Mouse (Mus musculus) limb, embryonic 12.5 days (tissue): ENCODE measurements around the gene BC034090. TPM values are rescaled to one million over a fixed set of nuclear protein-coding genes. Genes with fewer than 3 reads are reported as not detected.

ENCODE experiments used
- ATAC-seq: fragments of 200-750 bp; cut with Nextera tagmentation; 2 replicates; pipeline ENCODE4 v1.8.0; 2017; ENCODE audit warnings: low read depth, moderate TSS enrichment; ENCODE audit not compliant: insufficient number of reproducible peaks, insufficient read depth, low FRiP score, low TSS enrichment
- H3K27ac ChIP-seq: fragments of 300-500 bp; sonication (generic); 2 replicates; pipeline ENCODE4 v1.5.1; 2016; ENCODE audit warnings: mild to moderate bottlenecking, moderate library complexity
- H3K27me3 ChIP-seq: fragments of 300-500 bp; sonication (generic); 2 replicates; pipeline ENCODE4 v1.6.1; 2016; ENCODE audit warnings: mild to moderate bottlenecking, moderate library complexity
- H3K36me3 ChIP-seq: fragments of 300-500 bp; sonication (generic); 2 replicates; pipeline ENCODE4 v1.6.1; 2016; ENCODE audit warnings: mild to moderate bottlenecking, moderate library complexity
- H3K4me1 ChIP-seq: fragments of 300-500 bp; sonication (generic); replicated peaks from 2 replicates; pipeline ENCODE4 v1.6.1; 2016
- H3K4me2 ChIP-seq: fragments of 300-500 bp; sonication (generic); 2 replicates; pipeline ENCODE4 v1.6.1; 2016; ENCODE audit warnings: mild to moderate bottlenecking, moderate library complexity
- H3K4me3 ChIP-seq: fragments of 300-500 bp; sonication (generic); replicated peaks from 2 replicates; pipeline ENCODE4 v1.5.1; 2016; ENCODE audit warnings: mild to moderate bottlenecking
- H3K9ac ChIP-seq: fragments of 300-500 bp; sonication (generic); replicated peaks from 2 replicates; pipeline ENCODE4 v1.6.1; 2016; ENCODE audit warnings: mild to moderate bottlenecking, moderate library complexity
- H3K9me3 ChIP-seq: fragments of 300-500 bp; sonication (generic); 2 replicates; pipeline ENCODE4 v1.6.1; 2016; ENCODE audit warnings: mild to moderate bottlenecking, moderate library complexity
- WGBS: fragments of 180-500 bp; shearing (Covaris S2); methylation state at CpG from one replicate; pipeline ENCODE4 v1.1.7; 2016; 5-methylcytosine and 5-hydroxymethylcytosine counted together
- polyA plus RNA-seq: library from polyadenylated mRNA; unstranded; fragments of >200 nt; fragmentation: Nextera tagmentation; extraction: Ambion mirVana; gene quantifications from 2 replicates; pipeline ENCODE4 v1.2.1, GENCODE M21; 2016

Gene BC034090
- polyA plus RNA-seq, 1 experiment from 2014 or later: 8.4 TPM

- Histone ChIP-seq H3K4me3 (no peak overlapping the region), H3K27me3 (no peaks in the 10 kb centered on the region), H3K4me1 (peaks cover 97% of the 10 kb centered on the region), H3K9me3 (no peaks in the 10 kb centered on the region), H3K9ac (no peak overlapping the region), H3K36me3 (peaks cover 23% of the 10 kb centered on the region), H3K27ac (peak overlapping the region; percentile 46; the same call in 1 of the 2 replicates), H3K4me2 (no peak overlapping the region)
- no peak for ATAC-seq
- WGBS: 78% methylated on average over 12 of the region's 12 CpGs
These were observed 11.9 kb downstream of the BC034090 start for GRCm38 (mm10) chr1:155232385-155232784.

- 0 out of 2 replicates have a peak, but pooled peaks have one; percentile 45 for ATAC-seq
- peaks cover 31% of the 10 kb centered on the region for H3K36me3 ChIP-seq
- no peaks in the 10 kb centered on the region for H3K27me3 ChIP-seq
- peak overlapping the region; percentile 85 for H3K27ac ChIP-seq
- no peak overlapping the region for H3K4me3 ChIP-seq
- peak overlapping the region; percentile 9 for H3K4me2 ChIP-seq
- peak overlapping the region; percentile 1; the same call in 1 of the 2 replicates for H3K9ac ChIP-seq
- 9% methylated on average over 14 of the region's 14 CpGs for WGBS
- peaks cover 73% of the 10 kb centered on the region for H3K4me1 ChIP-seq
- H3K9me3 ChIP-seq: no peaks in the 10 kb centered on the region
These were observed 14.5 kb downstream of the BC034090 start for GRCm38 (mm10) chr1:155229464-155230411.

- H3K27me3 ChIP-seq: no peaks in the 10 kb centered on the region
- WGBS: 34% methylated on average over 16 of the region's 16 CpGs
- peak; percentile 64 for ATAC-seq
- peaks cover 62% of the 10 kb centered on the region for H3K36me3 ChIP-seq
- no peak overlapping the region for H3K4me3 ChIP-seq
- no peak overlapping the region for H3K9ac ChIP-seq
- peak overlapping the region; percentile 20; the same call in 1 of the 2 replicates for H3K4me2 ChIP-seq
- H3K4me1 ChIP-seq: peaks cover 33% of the 10 kb centered on the region
- H3K27ac ChIP-seq: 0 out of 2 replicates have a peak overlapping the region, but pooled peaks have one; percentile 41
- no peaks in the 10 kb centered on the region for H3K9me3 ChIP-seq
These were observed 20.2 kb downstream of the BC034090 start for GRCm38 (mm10) chr1:155223849-155224554.

- H3K36me3 ChIP-seq: peaks cover 63% of the 10 kb centered on the region
- no peak overlapping the region for H3K4me3 ChIP-seq
- ATAC-seq: no peak
- no peak overlapping the region for H3K4me2 ChIP-seq
- H3K4me1 ChIP-seq: peaks cover 23% of the 10 kb centered on the region
- H3K27me3 ChIP-seq: no peaks in the 10 kb centered on the region
- no peaks in the 10 kb centered on the region for H3K9me3 ChIP-seq
- no peak overlapping the region for H3K27ac ChIP-seq
- no peak overlapping the region for H3K9ac ChIP-seq
- WGBS: 89% methylated on average over 6 of the region's 6 CpGs
These were observed 21.2 kb downstream of the BC034090 start for GRCm38 (mm10) chr1:155223036-155223435.

GRCm38 (mm10) chr1:155222101-155222669 is 22.1 kb downstream of the BC034090 start:
- H3K9ac ChIP-seq: no peak overlapping the region

GRCm38 (mm10) chr1:155218924-155219323 is 25.3 kb downstream of the BC034090 start:
- peaks cover 56% of the 10 kb centered on the region for H3K36me3 ChIP-seq
- H3K4me3 ChIP-seq: no peak overlapping the region
- 79% methylated on average over 5 of the region's 5 CpGs for WGBS
- no peak overlapping the region for H3K9ac ChIP-seq
- no peak overlapping the region for H3K27ac ChIP-seq
- H3K27me3 ChIP-seq: no peaks in the 10 kb centered on the region
- no peak overlapping the region for H3K4me2 ChIP-seq
- no peak for ATAC-seq
- H3K4me1 ChIP-seq: peaks cover 42% of the 10 kb centered on the region
- H3K9me3 ChIP-seq: no peaks in the 10 kb centered on the region

More at GRCm38 (mm10) chr1:155222101-155222669, 22.1 kb downstream of the BC034090 start:
- peaks cover 68% of the 10 kb centered on the region for H3K36me3 ChIP-seq
- no peak overlapping the region for H3K4me3 ChIP-seq
- H3K4me2 ChIP-seq: no peak overlapping the region
- peak overlapping the region; percentile 59; the same call in 1 of the 2 replicates for H3K27ac ChIP-seq
- 76% methylated on average over 11 of the region's 11 CpGs for WGBS
- peaks cover 19% of the 10 kb centered on the region for H3K4me1 ChIP-seq
- H3K9me3 ChIP-seq: no peaks in the 10 kb centered on the region
- ATAC-seq: no peak
- no peaks in the 10 kb centered on the region for H3K27me3 ChIP-seq

GRCm38 (mm10) chr1:155217865-155218541 is 26.2 kb downstream of the BC034090 start:
- Histone ChIP-seq H3K9me3 (no peaks in the 10 kb centered on the region), H3K4me2 (no peak overlapping the region), H3K27ac (no peak overlapping the region), H3K4me3 (no peak overlapping the region), H3K4me1 (peaks cover 50% of the 10 kb centered on the region), H3K9ac (0 out of 2 replicates have a peak overlapping the region, but pooled peaks have one; percentile 8), H3K27me3 (no peaks in the 10 kb centered on the region), H3K36me3 (peaks cover 50% of the 10 kb centered on the region)
- WGBS: 52% methylated on average over 9 of the region's 9 CpGs
- ATAC-seq: no peak

- peaks cover 56% of the 10 kb centered on the region for H3K4me1 ChIP-seq
- peaks cover 41% of the 10 kb centered on the region for H3K36me3 ChIP-seq
- no peak for ATAC-seq
- no peak overlapping the region for H3K4me3 ChIP-seq
- H3K27ac ChIP-seq: peak overlapping the region; percentile 78
- H3K4me2 ChIP-seq: no peak overlapping the region
- no peaks in the 10 kb centered on the region for H3K9me3 ChIP-seq
- 0 out of 2 replicates have a peak overlapping the region, but pooled peaks have one; percentile 8 for H3K9ac ChIP-seq
- H3K27me3 ChIP-seq: no peaks in the 10 kb centered on the region
- 34% methylated on average over 6 of the region's 6 CpGs for WGBS
These were observed 27.4 kb downstream of the BC034090 start for GRCm38 (mm10) chr1:155216844-155217243.

- Histone ChIP-seq H3K9me3 (no peaks in the 10 kb centered on the region), H3K36me3 (peaks cover 38% of the 10 kb centered on the region), H3K27me3 (no peaks in the 10 kb centered on the region), H3K4me2 (no peak overlapping the region), H3K9ac (0 out of 2 replicates have a peak overlapping the region, but pooled peaks have one; percentile 8), H3K4me3 (no peak overlapping the region), H3K27ac (peak overlapping the region; percentile 78), H3K4me1 (peaks cover 61% of the 10 kb centered on the region)
- ATAC-seq: no peak
- WGBS: 60% methylated on average over 11 of the region's 11 CpGs
These were observed 27.9 kb downstream of the BC034090 start for GRCm38 (mm10) chr1:155216313-155216712.

- Histone ChIP-seq H3K4me3 (no peak overlapping the region), H3K9ac (0 out of 2 replicates have a peak overlapping the region, but pooled peaks have one; percentile 0), H3K4me1 (peaks cover 72% of the 10 kb centered on the region), H3K9me3 (no peaks in the 10 kb centered on the region), H3K27ac (peak overlapping the region; percentile 78), H3K4me2 (no peak overlapping the region), H3K36me3 (peaks cover 27% of the 10 kb centered on the region), H3K27me3 (no peaks in the 10 kb centered on the region)
- WGBS: 32% methylated on average over 9 of the region's 9 CpGs
- ATAC-seq: no peak
These were observed 29.0 kb downstream of the BC034090 start for GRCm38 (mm10) chr1:155215066-155215764.
